Mouse (Mus musculus) c-Kit-positive CD71-negative TER-119-negative erythroid progenitor cells, embryonic 14.5 days (primary cell): Measurements from ENCODE around the gene Pxylp1.
A peak's percentile ranks its signal among the peaks of the same experiment; 100 is the strongest.

Experiments used
- DNase-seq: peaks from one replicate; pipeline ENCODE4 v3.0.0-alpha.2; 2013; ENCODE audit warnings: low read depth

The Pxylp1 gene

GRCm38 (mm10) chr9:96860380-96861091, 31.9 kb downstream of the Pxylp1 start:
- DNase-seq: no peak

- DNase-seq: no peak
Measured at GRCm38 (mm10) chr9:96859027-96859426, 33.4 kb downstream of the Pxylp1 start.

DNA sequence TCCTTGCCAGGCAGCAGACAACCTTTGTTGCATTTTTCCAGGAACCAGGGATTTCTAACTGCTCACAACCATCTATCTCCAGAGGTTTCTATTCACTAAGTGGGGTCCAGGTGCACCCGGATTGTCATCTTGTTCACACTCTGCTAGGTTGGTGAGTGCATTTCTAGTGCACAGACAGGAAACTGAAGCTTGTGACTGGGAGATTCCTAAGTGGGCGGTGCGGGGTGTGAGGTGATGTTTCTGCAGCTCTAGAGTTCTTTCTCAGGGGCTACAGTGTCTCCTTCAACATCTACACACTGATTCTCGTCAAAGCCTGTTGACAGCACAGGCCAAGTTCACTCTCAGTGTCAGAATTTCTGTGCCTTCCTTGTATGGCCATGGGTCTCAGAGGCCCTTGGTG, 34.6 kb downstream of the Pxylp1 start:
- DNase-seq: no peak

- no peak for DNase-seq
Measured at GRCm38 (mm10) chr9:96853300-96854186, 38.9 kb downstream of the Pxylp1 start.

DNA sequence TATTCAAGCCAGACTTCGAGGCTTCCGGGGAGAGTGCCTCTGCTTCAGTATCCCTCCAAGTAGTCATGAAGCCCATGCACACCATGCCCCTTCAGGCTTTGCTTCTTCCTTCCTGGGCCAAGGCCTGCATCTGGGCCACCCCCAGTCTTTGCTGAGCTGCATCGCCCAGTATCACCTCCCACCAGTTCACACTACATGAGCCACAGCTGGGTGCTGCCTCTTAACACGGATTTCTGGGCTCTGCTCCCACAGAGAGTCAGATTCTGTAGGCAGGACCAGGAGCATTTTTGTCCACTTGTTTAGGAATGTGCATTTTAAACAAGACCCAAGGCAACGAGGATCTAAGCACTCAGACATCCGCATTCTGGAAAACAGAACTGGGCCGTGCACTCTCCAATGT, 40.8 kb downstream of the Pxylp1 start:
- no peak for DNase-seq

DNA sequence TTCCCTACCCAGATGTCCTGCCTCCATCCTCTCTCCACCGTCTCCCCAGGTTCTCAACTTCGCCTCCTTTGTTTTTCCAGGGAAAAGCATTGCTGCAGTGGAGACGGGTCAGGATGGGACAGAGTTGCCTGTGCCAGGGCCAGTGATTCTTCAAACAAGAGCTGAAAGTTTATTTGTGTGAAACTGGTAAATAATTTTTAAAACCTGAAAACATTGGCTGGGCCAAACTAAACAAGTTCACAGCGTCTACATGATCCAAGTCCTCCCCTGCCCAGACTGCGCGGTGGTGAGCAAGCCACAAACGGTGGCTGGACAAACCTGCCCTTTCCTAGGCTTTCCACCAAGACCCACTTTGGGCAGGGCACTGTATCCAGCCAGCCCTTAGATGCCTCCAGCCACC, 41.4 kb downstream of the Pxylp1 start:
- DNase-seq: no peak

DNA sequence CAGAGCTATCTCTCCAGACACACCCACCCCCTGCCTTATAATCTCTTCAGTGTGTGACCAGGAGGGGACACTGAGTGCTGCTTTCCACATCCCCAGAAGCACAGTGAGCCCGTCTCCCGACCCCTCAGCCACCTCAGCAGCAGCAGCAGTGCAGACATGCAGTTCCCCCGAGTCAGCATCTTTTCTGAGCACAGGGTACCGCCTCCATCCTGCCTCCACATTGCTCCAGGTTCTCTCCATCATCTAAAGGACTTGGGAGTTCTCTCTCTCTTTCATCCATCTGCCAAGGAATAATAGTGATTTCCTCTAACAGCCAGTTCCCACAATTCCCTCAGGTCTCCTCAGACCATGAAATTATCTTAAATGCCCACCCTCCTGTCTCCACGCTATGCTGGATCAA, 43.5 kb downstream of the Pxylp1 start:
- DNase-seq: no peak

GRCm38 (mm10) chr9:96846361-96846760, 46.1 kb downstream of the Pxylp1 start:
- no peak for DNase-seq

DNA sequence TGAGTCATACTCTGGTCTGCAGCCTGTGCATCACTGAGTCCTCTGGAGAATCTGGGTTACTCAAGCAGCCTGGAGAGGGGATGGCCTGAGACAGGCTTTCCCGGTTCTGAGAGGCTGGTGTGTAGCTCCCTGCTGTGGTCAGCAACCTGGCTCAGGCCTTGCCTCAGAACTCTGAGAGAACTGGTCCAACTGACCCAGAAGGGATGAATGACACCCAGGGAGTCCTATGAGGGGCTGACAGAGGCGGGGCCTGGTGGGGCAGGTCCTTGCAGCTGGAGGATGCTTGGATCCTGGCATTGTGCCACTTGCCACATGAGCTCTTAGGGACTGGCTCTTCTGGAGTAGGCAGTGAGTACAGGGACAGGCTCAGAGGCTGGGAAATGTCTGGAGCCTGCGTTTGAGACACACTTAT, 47.7 kb downstream of the Pxylp1 start:
- DNase-seq: no peak

- no peak for DNase-seq
Measured at GRCm38 (mm10) chr9:96839376-96839775, 53.1 kb downstream of the Pxylp1 start.

DNA sequence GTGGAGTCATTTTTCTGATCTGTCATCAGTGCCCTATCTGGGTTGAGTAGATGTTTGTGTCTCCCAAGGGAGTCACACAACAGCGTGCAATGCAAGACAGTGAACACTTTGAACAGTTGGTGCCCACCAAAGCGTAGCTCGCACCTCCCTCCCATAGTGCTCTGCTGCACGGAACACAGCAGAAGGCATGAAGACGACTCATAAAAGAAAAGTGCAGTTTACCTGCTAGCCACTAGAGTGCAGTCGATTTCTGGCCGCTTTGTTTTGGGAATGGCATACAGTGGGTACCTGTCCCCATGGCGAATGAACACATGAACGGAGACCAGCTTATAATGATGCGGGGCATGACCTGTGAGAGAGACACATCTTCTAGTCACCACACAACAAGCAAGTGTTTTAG, 53.6 kb downstream of the Pxylp1 start:
- peak; percentile 24 for DNase-seq

DNA sequence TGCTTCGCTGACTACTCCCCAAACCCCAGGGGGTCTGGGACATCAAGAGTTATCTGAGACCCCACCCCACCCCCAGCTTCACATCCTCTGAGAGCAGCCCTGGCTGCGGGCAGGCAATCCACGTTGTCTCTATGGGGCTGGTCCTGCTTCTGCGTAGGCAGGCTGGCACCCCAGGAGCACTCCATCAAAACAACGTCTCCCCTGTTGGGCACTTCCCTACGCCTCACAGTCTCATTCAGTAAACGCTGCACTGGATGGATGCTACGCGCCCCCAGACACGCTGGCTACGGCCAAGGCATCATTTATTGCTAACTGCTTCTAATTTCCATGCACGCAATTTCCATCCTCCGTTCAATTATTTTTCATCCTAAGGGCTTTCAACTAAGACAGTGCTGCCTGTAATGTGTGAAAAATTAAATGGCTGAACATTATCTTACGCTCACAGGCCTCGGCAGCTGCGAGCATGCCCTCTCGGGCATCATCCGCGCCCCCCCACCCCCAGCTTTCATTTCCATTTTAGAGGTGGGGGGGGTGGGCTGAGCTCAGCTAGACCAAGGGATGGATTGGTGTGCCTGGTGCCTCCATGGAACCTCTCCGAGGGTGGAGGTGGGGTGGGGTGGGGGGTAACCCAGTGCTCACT, 54.6 kb downstream of the Pxylp1 start:
- DNase-seq: no peak

GRCm38 (mm10) chr9:96836984-96837383, 55.5 kb downstream of the Pxylp1 start:
- no peak for DNase-seq

GRCm38 (mm10) chr9:96835374-96835921, 57.0 kb downstream of the Pxylp1 start:
- DNase-seq: no peak

- no peak for DNase-seq
Measured at GRCm38 (mm10) chr9:96833606-96834005, 58.9 kb downstream of the Pxylp1 start.

DNA sequence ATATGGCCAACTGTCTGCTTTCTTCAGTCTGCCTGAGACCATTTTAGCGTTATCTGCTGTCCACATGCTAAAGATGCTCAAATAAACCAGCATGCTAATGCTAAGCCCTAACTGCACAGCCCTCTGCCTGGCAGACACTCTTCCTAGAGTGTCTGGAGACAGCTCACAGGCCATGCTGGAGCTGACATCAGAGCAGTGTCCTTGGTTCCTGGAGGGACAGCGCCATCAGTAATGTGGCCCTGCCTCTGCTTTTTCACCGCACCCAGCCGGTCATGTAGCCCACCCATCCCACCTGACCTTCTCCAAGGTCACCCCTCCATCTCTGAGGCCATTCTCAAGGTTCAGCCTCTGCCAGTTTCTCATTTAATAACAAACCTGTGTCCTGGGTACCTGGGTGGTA, 60.0 kb downstream of the Pxylp1 start:
- no peak for DNase-seq

DNA sequence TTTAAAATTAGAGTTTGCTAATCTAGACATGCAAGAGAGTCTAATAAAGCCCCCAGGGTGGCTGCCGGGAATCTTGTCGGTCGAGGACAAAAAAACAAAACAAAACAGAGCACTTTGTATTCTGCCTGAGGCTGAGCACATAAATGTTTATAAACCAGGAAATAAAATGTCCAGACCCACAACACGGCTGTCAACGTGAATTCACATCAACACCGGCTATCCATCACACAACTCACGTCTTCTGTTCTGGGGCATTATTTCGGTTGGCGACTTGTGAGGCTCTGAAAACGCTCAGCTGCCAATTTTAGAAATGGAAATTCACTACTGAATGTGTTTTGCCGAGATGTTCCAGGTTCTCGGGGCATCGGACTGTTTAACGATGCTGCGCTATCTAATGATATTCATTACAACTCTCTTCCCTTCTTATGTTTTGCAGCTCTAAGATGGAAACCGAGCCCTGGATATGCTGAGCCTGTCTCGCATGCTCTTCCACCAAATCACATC, 61.6 kb downstream of the Pxylp1 start:
- no peak for DNase-seq

- DNase-seq: no peak
Measured at GRCm38 (mm10) chr9:96829682-96830081, 62.8 kb downstream of the Pxylp1 start.

GRCm38 (mm10) chr9:96828071-96828470, 64.4 kb downstream of the Pxylp1 start:
- no peak for DNase-seq

- DNase-seq: no peak
Measured at GRCm38 (mm10) chr9:96827002-96827785, 65.3 kb downstream of the Pxylp1 start.

DNA sequence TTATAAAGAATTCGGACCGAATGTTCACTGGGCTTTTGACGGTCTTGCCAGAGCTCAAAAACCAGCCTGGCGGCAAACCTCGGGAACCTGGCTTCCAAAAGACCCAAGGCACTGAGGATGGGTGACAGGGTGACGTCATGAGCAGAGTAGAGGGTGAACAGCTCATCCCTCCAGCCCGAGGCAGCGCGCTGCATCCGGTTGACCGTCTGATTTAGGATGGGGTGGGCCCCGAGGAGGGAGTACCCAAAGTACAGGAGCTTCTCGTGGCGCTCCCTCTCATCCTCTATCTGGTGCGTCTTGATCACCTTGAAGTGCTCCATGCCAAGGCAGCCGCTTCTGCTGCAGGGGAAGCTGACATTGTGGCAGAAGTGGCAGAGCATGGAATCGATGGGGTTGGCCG, 67.6 kb downstream of the Pxylp1 start:
- DNase-seq: no peak

- DNase-seq: no peak
Measured at GRCm38 (mm10) chr9:96824026-96824425, 68.4 kb downstream of the Pxylp1 start.
